Comparison of ENCODE assay signal across 19 mouse cellular contexts in the genomic region with DNA sequence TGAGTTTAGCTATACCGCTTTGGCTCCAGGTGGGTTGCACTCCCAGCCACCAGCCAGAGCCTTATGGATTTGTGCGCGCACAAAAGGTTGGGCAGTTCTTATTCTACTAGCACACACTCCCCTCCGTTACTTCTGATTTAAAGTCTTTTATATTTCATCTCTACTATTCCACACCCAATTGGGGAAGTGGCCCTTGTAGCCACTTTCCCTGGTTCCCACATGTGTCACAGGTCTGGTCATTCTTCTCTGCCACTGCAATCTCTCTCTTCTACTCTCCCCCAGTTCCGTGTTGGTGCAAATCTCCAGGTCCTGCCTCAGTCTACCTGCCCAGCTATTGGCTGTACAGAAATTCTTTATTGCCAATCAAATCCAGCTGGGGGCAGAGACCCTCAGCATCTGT.
"Had no signal": no experiment of that assay in that cellular context is flagged by ENCODE, and none has a peak within 500 bp of the region (broad histone marks: within the 10 kb centered on the region; RNA-seq: fewer than 3 reads in every experiment).

No protein-coding gene starts in this region.

- H3K27ac ChIP-seq: liver, embryonic 15.5 days; lung, embryonic 15.5 days; macrophage; midbrain, embryonic 13.5 days; midbrain, embryonic 15.5 days; neural tube, embryonic 12.5 days; stomach, embryonic 15.5 days; stomach, postnatal 0 days had no signal

- H3K4me1 ChIP-seq: liver, embryonic 15.5 days; lung, embryonic 15.5 days; midbrain, embryonic 15.5 days; neural tube, embryonic 12.5 days; stomach, embryonic 15.5 days had no signal

- H3K4me3 ChIP-seq: liver, embryonic 15.5 days; lung, embryonic 15.5 days; megakaryocyte, embryonic 14.5 days; midbrain, embryonic 13.5 days; midbrain, embryonic 15.5 days; neural tube, embryonic 12.5 days; stomach, embryonic 15.5 days had no signal

- ATAC-seq: liver, postnatal 0 days; lung, postnatal 0 days; midbrain, embryonic 13.5 days; midbrain, embryonic 15.5 days had no signal

- DNase-seq: liver, postnatal 0 days; lung, adult 2 months; lung, postnatal 14 days; lung, postnatal 36 days; right cerebral cortex, postnatal 14 days; thymus, adult 2 months; thymus, postnatal 25 days; thymus, postnatal 4 days had no signal

- H3K4me2 ChIP-seq: liver, embryonic 15.5 days; lung, embryonic 15.5 days; midbrain, embryonic 11.5 days; midbrain, embryonic 13.5 days; midbrain, embryonic 15.5 days; neural tube, embryonic 12.5 days; stomach, embryonic 15.5 days had no signal

- H3K9ac ChIP-seq: liver, embryonic 15.5 days; liver, postnatal 0 days; lung, embryonic 15.5 days; midbrain, embryonic 13.5 days; midbrain, embryonic 15.5 days; neural tube, embryonic 12.5 days; stomach, embryonic 15.5 days had no signal

- H3K27me3 ChIP-seq: liver, embryonic 15.5 days; lung, embryonic 15.5 days; megakaryocyte, embryonic 14.5 days; midbrain, embryonic 13.5 days; midbrain, embryonic 15.5 days; neural tube, embryonic 12.5 days; stomach, embryonic 15.5 days had no signal

- H3K36me3 ChIP-seq: liver, embryonic 15.5 days; lung, embryonic 15.5 days; midbrain, embryonic 13.5 days; midbrain, embryonic 15.5 days; neural tube, embryonic 12.5 days; stomach, embryonic 15.5 days had no signal

- H3K9me3 ChIP-seq: liver, embryonic 15.5 days; lung, embryonic 15.5 days; megakaryocyte, embryonic 14.5 days; midbrain, embryonic 13.5 days; midbrain, embryonic 15.5 days; neural tube, embryonic 12.5 days; stomach, embryonic 15.5 days had no signal
